In genomic region chr15:101163854-101164253, GRCm38 (mm10) we compare ENCODE assay signal across 13 mouse cellular contexts. TPM values are rescaled to one million over a fixed set of nuclear protein-coding genes. Genes with fewer than 3 reads are reported as not detected.
A peak's percentile ranks its signal among the peaks of the same experiment; 100 is the strongest.
DNase-seq lines count a peak whose midpoint lies in the region; ATAC-seq and TF ChIP-seq lines count a peak whose summit lies in the region.
"Had no signal": no experiment of that assay in that cellular context is flagged by ENCODE, and none has a peak within 500 bp of the region (broad histone marks: within the 10 kb centered on the region; RNA-seq: fewer than 3 reads in every experiment).

No protein-coding gene starts in this region.

- 62% methylated on average over 5 of the region's 5 CpGs for WGBS in embryonic facial prominence, embryonic 12.5 days
- 69% methylated on average over 5 of the region's 5 CpGs for WGBS in embryonic facial prominence, embryonic 10.5 days
- WGBS in lung, embryonic 15.5 days = 54% methylated on average over 5 of the region's 5 CpGs
- WGBS in limb, embryonic 14.5 days = 64% methylated on average over 5 of the region's 5 CpGs

- no peaks in the 10 kb centered on the region for H3K36me3 ChIP-seq in embryonic facial prominence, embryonic 12.5 days
- no peaks in the 10 kb centered on the region for H3K36me3 ChIP-seq in embryonic facial prominence, embryonic 10.5 days (replicated peaks)
- H3K36me3 ChIP-seq in lung, embryonic 15.5 days = no peaks in the 10 kb centered on the region
- no peaks in the 10 kb centered on the region for H3K36me3 ChIP-seq in limb, embryonic 14.5 days (ENCODE audit: control insufficient read depth, insufficient read depth, low read length)
- H3K36me3 ChIP-seq: liver, embryonic 15.5 days had no signal

- no peak overlapping the region for H3K4me2 ChIP-seq in embryonic facial prominence, embryonic 12.5 days (replicated peaks)
- no peak overlapping the region for H3K4me2 ChIP-seq in lung, embryonic 15.5 days
- no peak overlapping the region for H3K4me2 ChIP-seq in limb, embryonic 14.5 days (replicated peaks; ENCODE audit: low read depth, low read length, severe bottlenecking)
- H3K4me2 ChIP-seq: liver, embryonic 15.5 days had no signal

- peaks cover 4% of the 10 kb centered on the region; the same call in 1 of the 2 replicates for H3K27me3 ChIP-seq in embryonic facial prominence, embryonic 12.5 days
- H3K27me3 ChIP-seq in embryonic facial prominence, embryonic 10.5 days (replicated peaks; ENCODE audit: low read depth, poor library complexity, severe bottlenecking) = peaks cover 33% of the 10 kb centered on the region; the same call in 1 of the 2 replicates
- no peaks in the 10 kb centered on the region for H3K27me3 ChIP-seq in lung, embryonic 15.5 days
- H3K27me3 ChIP-seq in limb, embryonic 14.5 days (ENCODE audit: control insufficient read depth, insufficient read depth, low read length) = no peaks in the 10 kb centered on the region
- H3K27me3 ChIP-seq: liver, embryonic 15.5 days had no signal

- no peak for TF ChIP-seq POLR2A in limb, embryonic 14.5 days (IDR thresholded peaks at IDR 0.05; ENCODE audit: borderline replicate concordance, extremely low read depth, insufficient read depth, insufficient read length)

- no peak overlapping the region for H3K4me3 ChIP-seq in embryonic facial prominence, embryonic 12.5 days
- no peak overlapping the region for H3K4me3 ChIP-seq in embryonic facial prominence, embryonic 10.5 days
- H3K4me3 ChIP-seq in lung, embryonic 15.5 days = no peak overlapping the region
- H3K4me3 ChIP-seq in limb, embryonic 14.5 days (replicated peaks; ENCODE audit: low read length) = no peak overlapping the region
- H3K4me3 ChIP-seq: liver, embryonic 15.5 days had no signal

- H3K9me3 ChIP-seq in embryonic facial prominence, embryonic 12.5 days = no peaks in the 10 kb centered on the region
- no peaks in the 10 kb centered on the region for H3K9me3 ChIP-seq in embryonic facial prominence, embryonic 10.5 days
- no peaks in the 10 kb centered on the region for H3K9me3 ChIP-seq in lung, embryonic 15.5 days
- no peaks in the 10 kb centered on the region for H3K9me3 ChIP-seq in limb, embryonic 14.5 days (ENCODE audit: control insufficient read depth, low read length)
- H3K9me3 ChIP-seq: liver, embryonic 15.5 days had no signal

- no peak for DNase-seq in embryonic facial prominence, embryonic 10.5 days (ENCODE audit: low spot score)
- DNase-seq in lung, postnatal 36 days = no peak
- DNase-seq in adrenal gland, postnatal 36 days = peak; percentile 54 to 70
- DNase-seq in limb, embryonic 14.5 days (ENCODE audit: low spot score) = no peak
- no peak for DNase-seq in urinary bladder, postnatal 4 days (ENCODE audit: low spot score in 2 of 2)
- DNase-seq in urinary bladder, postnatal 36 days (ENCODE audit: low spot score in 2 of 2) = no peak

- 0 out of 2 replicates have a peak overlapping the region, but pooled peaks have one; percentile 10 for H3K9ac ChIP-seq in embryonic facial prominence, embryonic 12.5 days
- H3K9ac ChIP-seq in lung, embryonic 15.5 days = no peak overlapping the region
- no peak overlapping the region for H3K9ac ChIP-seq in limb, embryonic 14.5 days (ENCODE audit: low read depth, low read length, severe bottlenecking)
- H3K9ac ChIP-seq: liver, embryonic 15.5 days had no signal

- H3K4me1 ChIP-seq in embryonic facial prominence, embryonic 12.5 days = peaks cover 42% of the 10 kb centered on the region
- peaks cover 45% of the 10 kb centered on the region for H3K4me1 ChIP-seq in embryonic facial prominence, embryonic 10.5 days
- H3K4me1 ChIP-seq in lung, embryonic 15.5 days = peaks cover 49% of the 10 kb centered on the region
- H3K4me1 ChIP-seq in limb, embryonic 14.5 days (ENCODE audit: control insufficient read depth, insufficient read depth, low read length) = peaks cover 39% of the 10 kb centered on the region

- H3K27ac ChIP-seq in embryonic facial prominence, embryonic 12.5 days = peak overlapping the region; percentile 79
- no peak overlapping the region; the same call in 1 of the 2 replicates for H3K27ac ChIP-seq in embryonic facial prominence, embryonic 10.5 days (replicated peaks)
- peak overlapping the region; percentile 70 for H3K27ac ChIP-seq in lung, embryonic 15.5 days
- H3K27ac ChIP-seq in limb, embryonic 14.5 days (replicated peaks; ENCODE audit: low read depth, low read length) = peak overlapping the region; percentile 72
- H3K27ac ChIP-seq: liver, embryonic 15.5 days had no signal

- ATAC-seq in embryonic facial prominence, embryonic 12.5 days (ENCODE audit: insufficient number of reproducible peaks, insufficient read depth, low FRiP score, low TSS enrichment) = no peak
- ATAC-seq in lung, embryonic 15.5 days (ENCODE audit: borderline replicate concordance, extremely low read depth, low FRiP score, low TSS enrichment) = no peak
- ATAC-seq in limb, embryonic 14.5 days (ENCODE audit: low FRiP score, low read depth) = no peak

RNA-seq across cellular contexts. Expression of gene Acvr1b, which starts 10.0 kb away (rescaled TPM):
- polyA plus RNA-seq in embryonic facial prominence, embryonic 12.5 days (2016; fragmentation: Nextera tagmentation; extraction: Ambion mirVana) = 7.5 and 8.2 TPM in 2 replicates
- 5.5 and 6.2 TPM in 2 replicates for polyA plus RNA-seq in embryonic facial prominence, embryonic 10.5 days (2016; fragmentation: Nextera tagmentation; extraction: Ambion mirVana)
- 5.9 and 6.0 TPM in 2 replicates for polyA plus RNA-seq in lung, embryonic 15.5 days (2015; fragmentation: Nextera tagmentation; extraction: Ambion mirVana)
- 1 to 10 TPM; 8.5 to 9.3 TPM for total RNA-seq in adrenal gland, postnatal 36 days (2021)
- polyA plus RNA-seq in limb, embryonic 14.5 days (2012; rRNA removed) = 27.2 and 32.8 TPM in 2 replicates
- 12.3 and 12.9 TPM in 2 replicates for polyA plus RNA-seq in limb, embryonic 14.5 days (2014; fragmentation: Nextera tagmentation; extraction: Ambion mirVana)

RNA-seq across cellular contexts. Expression of gene Acvrl1, which starts 35.5 kb away (rescaled TPM):
- 10.8 and 11.3 TPM in 2 replicates for polyA plus RNA-seq in embryonic facial prominence, embryonic 12.5 days (2016; fragmentation: Nextera tagmentation; extraction: Ambion mirVana)
- 10.3 and 10.6 TPM in 2 replicates for polyA plus RNA-seq in embryonic facial prominence, embryonic 10.5 days (2016; fragmentation: Nextera tagmentation; extraction: Ambion mirVana)
- 68.2 and 72.4 TPM in 2 replicates for polyA plus RNA-seq in lung, embryonic 15.5 days (2015; fragmentation: Nextera tagmentation; extraction: Ambion mirVana)
- 10 to 100 TPM; 13.4 to 17.5 TPM for total RNA-seq in adrenal gland, postnatal 36 days (2021)
- 16.1 and 17.8 TPM in 2 replicates for polyA plus RNA-seq in limb, embryonic 14.5 days (2012; rRNA removed)
- 8.2 and 10.2 TPM in 2 replicates for polyA plus RNA-seq in limb, embryonic 14.5 days (2014; fragmentation: Nextera tagmentation; extraction: Ambion mirVana)

RNA-seq across cellular contexts. Expression of gene Ankrd33, which starts 48.3 kb away (rescaled TPM):
- not detected in 2 replicates for polyA plus RNA-seq in embryonic facial prominence, embryonic 12.5 days (2016; fragmentation: Nextera tagmentation; extraction: Ambion mirVana)
- polyA plus RNA-seq in embryonic facial prominence, embryonic 10.5 days (2016; fragmentation: Nextera tagmentation; extraction: Ambion mirVana) = 0.10 TPM in 1 of 2 replicates, not detected in the other
- polyA plus RNA-seq in lung, embryonic 15.5 days (2015; fragmentation: Nextera tagmentation; extraction: Ambion mirVana) = not detected in 2 replicates
- under 1 TPM; 0.56 to 0.99 TPM for total RNA-seq in adrenal gland, postnatal 36 days (2021)
- polyA plus RNA-seq in limb, embryonic 14.5 days (2012; rRNA removed) = not detected in 2 replicates
- polyA plus RNA-seq in limb, embryonic 14.5 days (2014; fragmentation: Nextera tagmentation; extraction: Ambion mirVana) = not detected in 2 replicates
- polyA plus RNA-seq: C2C12; cortical plate, adult 2 months; heart, embryonic 14.5 days; liver, embryonic 15.5 days; neural tube, embryonic 14.5 days had no signal

Comparison
In these comparisons a context has a peak if more than half of its experiments do, and no peak if none do; other contexts are left out.
1. DNase-seq: peak in adrenal gland, postnatal 36 days (2 of 2); none in embryonic facial prominence, embryonic 10.5 days (single experiment), lung, postnatal 36 days (single experiment), limb, embryonic 14.5 days (single experiment), urinary bladder, postnatal 4 days (0 of 2) and urinary bladder, postnatal 36 days (0 of 2).